Mouse (Mus musculus): Measurements from ENCODE around the gene Ntrk3. TPM values are rescaled to one million over a fixed set of nuclear protein-coding genes. Genes with fewer than 3 reads are reported as not detected.

The Ntrk3 gene
- polyA plus RNA-seq, 1 experiment from 2014 or later: 0.52 TPM

- Histone ChIP-seq H3K4me1 (ENCODE audit: control insufficient read depth, low read depth, low read length) (no peaks in the 10 kb centered on the region), H3K36me3 (ENCODE audit: control insufficient read depth, insufficient read depth) (no peaks in the 10 kb centered on the region), H3K9me3 (replicated peaks; ENCODE audit: control insufficient read depth, low read length) (no peaks in the 10 kb centered on the region), H3K4me3 (ENCODE audit: low read depth, low read length) (no peak overlapping the region), H3K4me2 (ENCODE audit: low read depth, low read length) (no peak overlapping the region), H3K9ac (ENCODE audit: low read depth, low read length) (no peak overlapping the region), H3K27ac (ENCODE audit: low read length) (no peak overlapping the region), H3K27me3 (ENCODE audit: control insufficient read depth, insufficient read depth, low read depth, low read length) (no peaks in the 10 kb centered on the region)
- ATAC-seq (ENCODE audit: low read depth): no peak
- 50% methylated on average over 2 of the region's 2 CpGs for WGBS (ENCODE audit: insufficient replicate concordance)
These were observed 409.5 kb downstream of the Ntrk3 start for GRCm38 (mm10) chr7:78328301-78328700.

- no peak overlapping the region for H3K27ac ChIP-seq (ENCODE audit: low read length)
- no peaks in the 10 kb centered on the region for H3K9me3 ChIP-seq (replicated peaks; ENCODE audit: control insufficient read depth, low read length)
- H3K9ac ChIP-seq (ENCODE audit: low read depth, low read length): no peak overlapping the region
- H3K4me1 ChIP-seq (ENCODE audit: control insufficient read depth, low read depth, low read length): no peaks in the 10 kb centered on the region
- H3K27me3 ChIP-seq (ENCODE audit: control insufficient read depth, insufficient read depth, low read depth, low read length): no peaks in the 10 kb centered on the region
- H3K36me3 ChIP-seq (ENCODE audit: control insufficient read depth, insufficient read depth): no peaks in the 10 kb centered on the region
- no peak for ATAC-seq (ENCODE audit: low read depth)
- H3K4me2 ChIP-seq (ENCODE audit: low read depth, low read length): no peak overlapping the region
- 65% methylated on average over 3 of the region's 3 CpGs for WGBS (ENCODE audit: insufficient replicate concordance)
- no peak overlapping the region for H3K4me3 ChIP-seq (ENCODE audit: low read depth, low read length)
These were observed 411.6 kb downstream of the Ntrk3 start for GRCm38 (mm10) chr7:78326185-78326584.

- Histone ChIP-seq H3K9me3 (replicated peaks; ENCODE audit: control insufficient read depth, low read length) (no peaks in the 10 kb centered on the region), H3K36me3 (ENCODE audit: control insufficient read depth, insufficient read depth) (no peaks in the 10 kb centered on the region), H3K27me3 (ENCODE audit: control insufficient read depth, insufficient read depth, low read depth, low read length) (no peaks in the 10 kb centered on the region), H3K4me2 (ENCODE audit: low read depth, low read length) (no peak overlapping the region), H3K9ac (ENCODE audit: low read depth, low read length) (no peak overlapping the region), H3K4me1 (ENCODE audit: control insufficient read depth, low read depth, low read length) (no peaks in the 10 kb centered on the region), H3K27ac (ENCODE audit: low read length) (no peak overlapping the region), H3K4me3 (ENCODE audit: low read depth, low read length) (no peak overlapping the region)
- 55% methylated on average over 4 of the region's 4 CpGs for WGBS (ENCODE audit: insufficient replicate concordance)
- ATAC-seq (ENCODE audit: low read depth): no peak
These were observed 419.2 kb downstream of the Ntrk3 start for GRCm38 (mm10) chr7:78318640-78319039.

- Histone ChIP-seq H3K4me2 (ENCODE audit: low read depth, low read length) (no peak overlapping the region), H3K9ac (ENCODE audit: low read depth, low read length) (no peak overlapping the region), H3K27ac (ENCODE audit: low read length) (no peak overlapping the region), H3K4me1 (ENCODE audit: control insufficient read depth, low read depth, low read length) (no peaks in the 10 kb centered on the region), H3K9me3 (replicated peaks; ENCODE audit: control insufficient read depth, low read length) (no peaks in the 10 kb centered on the region), H3K27me3 (ENCODE audit: control insufficient read depth, insufficient read depth, low read depth, low read length) (no peaks in the 10 kb centered on the region), H3K4me3 (ENCODE audit: low read depth, low read length) (no peak overlapping the region), H3K36me3 (ENCODE audit: control insufficient read depth, insufficient read depth) (no peaks in the 10 kb centered on the region)
- no peak for ATAC-seq (ENCODE audit: low read depth)
- WGBS (ENCODE audit: insufficient replicate concordance): 55% methylated on average over 1 of the region's 1 CpGs
These were observed 432.0 kb downstream of the Ntrk3 start for GRCm38 (mm10) chr7:78305770-78306169.

GRCm38 (mm10) chr7:78305029-78305428 is 432.8 kb downstream of the Ntrk3 start:
- H3K4me3 ChIP-seq (ENCODE audit: low read depth, low read length): no peak overlapping the region
- WGBS (ENCODE audit: insufficient replicate concordance): 52% methylated on average over 1 of the region's 1 CpGs
- H3K4me2 ChIP-seq (ENCODE audit: low read depth, low read length): no peak overlapping the region
- no peak overlapping the region for H3K27ac ChIP-seq (ENCODE audit: low read length)
- no peak for ATAC-seq (ENCODE audit: low read depth)
- no peak overlapping the region for H3K9ac ChIP-seq (ENCODE audit: low read depth, low read length)
- H3K4me1 ChIP-seq (ENCODE audit: control insufficient read depth, low read depth, low read length): no peaks in the 10 kb centered on the region
- H3K27me3 ChIP-seq (ENCODE audit: control insufficient read depth, insufficient read depth, low read depth, low read length): no peaks in the 10 kb centered on the region
- no peaks in the 10 kb centered on the region for H3K36me3 ChIP-seq (ENCODE audit: control insufficient read depth, insufficient read depth)
- H3K9me3 ChIP-seq (replicated peaks; ENCODE audit: control insufficient read depth, low read length): no peaks in the 10 kb centered on the region

GRCm38 (mm10) chr7:78297290-78297689 is 440.5 kb downstream of the Ntrk3 start:
- H3K4me1 ChIP-seq (ENCODE audit: control insufficient read depth, low read depth, low read length): no peaks in the 10 kb centered on the region
- H3K36me3 ChIP-seq (ENCODE audit: control insufficient read depth, insufficient read depth): no peaks in the 10 kb centered on the region
- no peak overlapping the region for H3K27ac ChIP-seq (ENCODE audit: low read length)
- WGBS (ENCODE audit: insufficient replicate concordance): 63% methylated on average over 5 of the region's 5 CpGs
- no peak overlapping the region for H3K4me2 ChIP-seq (ENCODE audit: low read depth, low read length)
- H3K9me3 ChIP-seq (replicated peaks; ENCODE audit: control insufficient read depth, low read length): no peaks in the 10 kb centered on the region
- H3K27me3 ChIP-seq (ENCODE audit: control insufficient read depth, insufficient read depth, low read depth, low read length): no peaks in the 10 kb centered on the region
- no peak overlapping the region for H3K4me3 ChIP-seq (ENCODE audit: low read depth, low read length)
- no peak overlapping the region for H3K9ac ChIP-seq (ENCODE audit: low read depth, low read length)
- no peak for ATAC-seq (ENCODE audit: low read depth)

GRCm38 (mm10) chr7:78294322-78294721 is 443.5 kb downstream of the Ntrk3 start:
- no peak overlapping the region for H3K27ac ChIP-seq (ENCODE audit: low read length)
- H3K9me3 ChIP-seq (replicated peaks; ENCODE audit: control insufficient read depth, low read length): no peaks in the 10 kb centered on the region
- H3K4me3 ChIP-seq (ENCODE audit: low read depth, low read length): no peak overlapping the region
- no peaks in the 10 kb centered on the region for H3K27me3 ChIP-seq (ENCODE audit: control insufficient read depth, insufficient read depth, low read depth, low read length)
- H3K9ac ChIP-seq (ENCODE audit: low read depth, low read length): no peak overlapping the region
- H3K4me1 ChIP-seq (ENCODE audit: control insufficient read depth, low read depth, low read length): no peaks in the 10 kb centered on the region
- no peak overlapping the region for H3K4me2 ChIP-seq (ENCODE audit: low read depth, low read length)
- no peak for ATAC-seq (ENCODE audit: low read depth)
- no peaks in the 10 kb centered on the region for H3K36me3 ChIP-seq (ENCODE audit: control insufficient read depth, insufficient read depth)
- WGBS (ENCODE audit: insufficient replicate concordance): 51% methylated on average over 3 of the region's 3 CpGs

- Histone ChIP-seq H3K4me2 (ENCODE audit: low read depth, low read length) (no peak overlapping the region), H3K27ac (ENCODE audit: low read length) (no peak overlapping the region), H3K9me3 (replicated peaks; ENCODE audit: control insufficient read depth, low read length) (no peaks in the 10 kb centered on the region), H3K36me3 (ENCODE audit: control insufficient read depth, insufficient read depth) (no peaks in the 10 kb centered on the region), H3K9ac (ENCODE audit: low read depth, low read length) (no peak overlapping the region), H3K4me3 (ENCODE audit: low read depth, low read length) (no peak overlapping the region), H3K4me1 (ENCODE audit: control insufficient read depth, low read depth, low read length) (no peaks in the 10 kb centered on the region), H3K27me3 (ENCODE audit: control insufficient read depth, insufficient read depth, low read depth, low read length) (no peaks in the 10 kb centered on the region)
- WGBS (ENCODE audit: insufficient replicate concordance): 37% methylated on average over 2 of the region's 2 CpGs
- ATAC-seq (ENCODE audit: low read depth): no peak
These were observed 447.6 kb downstream of the Ntrk3 start for GRCm38 (mm10) chr7:78290186-78290585.

GRCm38 (mm10) chr7:78286516-78287238 is 451.1 kb downstream of the Ntrk3 start:
- WGBS (ENCODE audit: insufficient replicate concordance): 59% methylated on average over 2 of the region's 2 CpGs
- H3K4me2 ChIP-seq (ENCODE audit: low read depth, low read length): no peak overlapping the region
- no peak for ATAC-seq (ENCODE audit: low read depth)

More at GRCm38 (mm10) chr7:78286516-78287238, 451.1 kb downstream of the Ntrk3 start:
- Histone ChIP-seq H3K27ac (ENCODE audit: low read length) (no peak overlapping the region), H3K4me1 (ENCODE audit: control insufficient read depth, low read depth, low read length) (no peaks in the 10 kb centered on the region), H3K36me3 (ENCODE audit: control insufficient read depth, insufficient read depth) (no peaks in the 10 kb centered on the region), H3K27me3 (ENCODE audit: control insufficient read depth, insufficient read depth, low read depth, low read length) (no peaks in the 10 kb centered on the region), H3K9me3 (replicated peaks; ENCODE audit: control insufficient read depth, low read length) (no peaks in the 10 kb centered on the region), H3K9ac (ENCODE audit: low read depth, low read length) (no peak overlapping the region), H3K4me3 (ENCODE audit: low read depth, low read length) (no peak overlapping the region)

Data from liver, embryonic 16.5 days (tissue).